Comparison of ENCODE assay signal across 27 mouse cellular contexts in genomic region chr5:113652215-113652614, GRCm38 (mm10). TPM values are rescaled to one million over a fixed set of nuclear protein-coding genes. Genes with fewer than 3 reads are reported as not detected.
A peak's percentile ranks its signal among the peaks of the same experiment; 100 is the strongest.
DNase-seq lines count a peak whose midpoint lies in the region; ATAC-seq lines count a peak whose summit lies in the region.
"Had no signal": no experiment of that assay in that cellular context is flagged by ENCODE, and none has a peak within 500 bp of the region (broad histone marks: within the 10 kb centered on the region; RNA-seq: fewer than 3 reads in every experiment).

No protein-coding gene starts in this region.

- no peaks in the 10 kb centered on the region for H3K9me3 ChIP-seq in kidney, embryonic 16.5 days (ENCODE audit: low read length)
- no peaks in the 10 kb centered on the region for H3K9me3 ChIP-seq in limb, embryonic 11.5 days (ENCODE audit: control insufficient read depth, low read length)
- H3K9me3 ChIP-seq: limb, embryonic 13.5 days; liver, embryonic 12.5 days; megakaryocyte, embryonic 14.5 days; neural tube, embryonic 13.5 days had no signal

- H3K27me3 ChIP-seq in kidney, embryonic 16.5 days (ENCODE audit: insufficient read depth, low read length), result peaks cover 8% of the 10 kb centered on the region
- no peaks in the 10 kb centered on the region for H3K27me3 ChIP-seq in limb, embryonic 11.5 days (ENCODE audit: control insufficient read depth, insufficient read depth, low read length)

- peak; percentile 93 for DNase-seq in heart, adult 11 months
- no peak for DNase-seq in heart, adult 18-20 months
- DNase-seq in kidney, adult 8-10 months, result no peak
- DNase-seq in ES-CJ7 (ENCODE audit: low read depth, low spot score), result peak; percentile 20
- DNase-seq in limb, embryonic 11.5 days (ENCODE audit: low spot score), result peak; percentile 35
- DNase-seq: cerebellum, adult 18-20 months; cerebellum, postnatal 25 days; embryo, embryonic 11 days; kidney, adult 11 months; kidney, postnatal 14 days; layer of hippocampus, postnatal 36 days; lung, adult 2 months; lung, postnatal 36 days; midbrain, embryonic 14.5 days; retina, postnatal 1 day; right cerebral cortex, postnatal 25 days; spleen, adult 18-20 months; thymus, postnatal 25 days had no signal

- H3K36me3 ChIP-seq in kidney, embryonic 16.5 days (ENCODE audit: insufficient read depth, low read length), result no peaks in the 10 kb centered on the region
- no peaks in the 10 kb centered on the region for H3K36me3 ChIP-seq in limb, embryonic 11.5 days (ENCODE audit: control insufficient read depth, insufficient read depth, low read length)
- H3K36me3 ChIP-seq: limb, embryonic 13.5 days; liver, embryonic 12.5 days; neural tube, embryonic 13.5 days had no signal

- WGBS in kidney, embryonic 16.5 days, result 22% methylated on average over 5 of the region's 5 CpGs
- 23% methylated on average over 5 of the region's 5 CpGs for WGBS in limb, embryonic 11.5 days

- 0 out of 2 replicates have a peak overlapping the region, but pooled peaks have one; percentile 2 for H3K4me2 ChIP-seq in kidney, embryonic 16.5 days (replicated peaks; ENCODE audit: low read depth, low read length)
- H3K4me2 ChIP-seq in limb, embryonic 11.5 days (ENCODE audit: low read depth, severe bottlenecking), result no peak overlapping the region
- H3K4me2 ChIP-seq: limb, embryonic 13.5 days; liver, embryonic 12.5 days; neural tube, embryonic 13.5 days had no signal

- H3K27ac ChIP-seq in kidney, embryonic 16.5 days (ENCODE audit: low read length), result no peak overlapping the region
- no peak overlapping the region for H3K27ac ChIP-seq in limb, embryonic 11.5 days (replicated peaks; ENCODE audit: low read depth, low read length)
- H3K27ac ChIP-seq: heart, adult 2 months; limb, embryonic 13.5 days; liver, embryonic 12.5 days; neural tube, embryonic 13.5 days had no signal

- no peak overlapping the region for H3K9ac ChIP-seq in kidney, embryonic 16.5 days (replicated peaks; ENCODE audit: low read length)
- H3K9ac ChIP-seq in limb, embryonic 11.5 days (ENCODE audit: low read length), result no peak overlapping the region
- H3K9ac ChIP-seq: limb, embryonic 13.5 days; liver, embryonic 12.5 days; neural tube, embryonic 13.5 days had no signal

- ATAC-seq in kidney, embryonic 16.5 days (ENCODE audit: low FRiP score, low TSS enrichment), result no peak
- no peak for ATAC-seq in limb, embryonic 11.5 days (ENCODE audit: insufficient number of reproducible peaks, low FRiP score, low TSS enrichment, low read depth)
- no peak for ATAC-seq in erythroblast, adult 5-6 weeks (replicated peaks; ENCODE audit: low FRiP score, poor library complexity, severe bottlenecking)
- ATAC-seq: forebrain, embryonic 14.5 days; liver, embryonic 12.5 days had no signal

- H3K4me3 ChIP-seq in kidney, embryonic 16.5 days (ENCODE audit: low read length), result no peak overlapping the region
- no peak overlapping the region for H3K4me3 ChIP-seq in limb, embryonic 11.5 days (ENCODE audit: low read depth, low read length)
- H3K4me3 ChIP-seq: heart, adult 2 months; limb, embryonic 13.5 days; liver, embryonic 12.5 days; megakaryocyte, embryonic 14.5 days; neural tube, embryonic 13.5 days had no signal

- H3K4me1 ChIP-seq in kidney, embryonic 16.5 days (ENCODE audit: insufficient read depth, low read length), result peaks cover 12% of the 10 kb centered on the region
- peaks cover 20% of the 10 kb centered on the region for H3K4me1 ChIP-seq in limb, embryonic 11.5 days (ENCODE audit: control insufficient read depth, insufficient read depth, low read length)

RNA-seq across cellular contexts. Expression of gene Cmklr1, which starts 2.0 kb away (rescaled TPM):
- 10 to 100 TPM; 21.3 to 22.3 TPM for total RNA-seq in heart, adult 18-20 months (2021)
- 4.4 and 6.5 TPM in 2 replicates for polyA plus RNA-seq in kidney, embryonic 16.5 days (2015; fragmentation: Nextera tagmentation; extraction: Ambion mirVana)
- polyA plus RNA-seq in limb, embryonic 11.5 days (2014; fragmentation: Nextera tagmentation; extraction: Ambion mirVana), result 2.4 and 2.7 TPM in 2 replicates
- total RNA-seq in erythroblast, adult 5-6 weeks (2015; ENCODE audit: low replicate concordance), result 1.5 TPM in 2 replicates
- 0.51 and 0.70 TPM in 2 replicates for total RNA-seq in erythroblast, adult 5-6 weeks (2017; ENCODE audit: low replicate concordance)
- total RNA-seq: hematopoietic stem cell, adult 5-6 weeks had no signal

Comparison
In these comparisons a context has a peak if more than half of its experiments do, and no peak if none do; other contexts are left out.
1. DNase-seq: peak in heart, adult 11 months (single experiment), ES-CJ7 (single experiment) and limb, embryonic 11.5 days (single experiment); none in heart, adult 18-20 months (0 of 2) and kidney, adult 8-10 months (0 of 2).
2. RNA of gene Cmklr1, which starts 2.0 kb away (total RNA-seq): 21.3 to 22.3 TPM in heart, adult 18-20 months; 0.51 to 1.5 TPM in erythroblast, adult 5-6 weeks; every median in the first group is over 4 times any median in the second.